Mouse (Mus musculus) E14TG2a.4 (cell line): ENCODE measurements around the gene Ms4a3.

ENCODE experiments used
- CTCF ChIP-seq: conservative IDR thresholded peaks from 2 replicates; pipeline ENCODE4 v1.5.1; 2014; ENCODE audit warnings: low read length
- POU5F1 ChIP-seq: IDR thresholded peaks from 2 replicates; pipeline ENCODE4 v1.6.1; 2014; ENCODE audit warnings: low read length, borderline replicate concordance

DNA sequence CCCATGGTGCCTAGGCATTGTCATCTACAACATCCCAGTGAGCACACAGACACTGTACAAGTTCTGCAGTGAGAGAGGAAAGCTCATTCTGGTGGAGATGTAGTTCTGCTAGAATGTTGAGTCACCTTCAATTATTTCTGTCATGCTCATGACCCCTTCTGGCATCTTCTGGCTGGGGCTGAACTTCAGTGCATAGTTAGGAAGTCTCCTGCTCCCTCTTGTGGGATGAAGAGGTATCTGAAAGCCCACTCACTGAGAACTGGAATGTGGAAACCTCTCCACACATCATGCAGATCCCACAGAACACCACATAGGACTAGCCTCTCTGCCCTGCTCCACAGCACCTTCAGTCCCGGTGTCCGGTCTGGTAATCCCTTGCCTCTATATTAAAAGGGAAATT is 38.6 kb downstream of the Ms4a3 start:
- TF ChIP-seq CTCF: peak; percentile 32; the same call in 1 of the 2 replicates
- no peak for TF ChIP-seq POU5F1
